Mouse (Mus musculus) MEL (cell line): ENCODE measurements around the gene Plcb1.
A peak's percentile ranks its signal among the peaks of the same experiment; 100 is the strongest.

ENCODE experiments used
- CTCF ChIP-seq, 3 experiments: IDR thresholded peaks in 2 of 3; conservative IDR thresholded peaks in 1 of 3; 2 replicates each; pipeline ENCODE4 v1.5.1; 2011 to 2012; ENCODE audit warnings: low read length in 3 of 3, low read depth in 2 of 3, mild to moderate bottlenecking in 2 of 3, improper control_type of control experiment in 1 of 3, inconsistent platforms in 1 of 3, mixed read lengths in 1 of 3, moderate library complexity in 1 of 3; ENCODE audit not compliant: control insufficient read depth in 1 of 3, insufficient read depth in 1 of 3, poor library complexity in 1 of 3, severe bottlenecking in 1 of 3
- MAX ChIP-seq: IDR thresholded peaks from 2 replicates; pipeline ENCODE4 v1.6.1; 2011; ENCODE audit warnings: low read length, improper control_type of control experiment
- MXI1 ChIP-seq: IDR thresholded peaks from 2 replicates; pipeline ENCODE4 v1.6.1; 2011; ENCODE audit warnings: mild to moderate bottlenecking, low read depth, low read length, improper control_type of control experiment
- MYC ChIP-seq: IDR thresholded peaks from 2 replicates; pipeline ENCODE4 v1.6.1; 2011; ENCODE audit warnings: low read depth, mild to moderate bottlenecking, low read length, improper control_type of control experiment, moderate library complexity
- NRF1 ChIP-seq: IDR thresholded peaks from 2 replicates; pipeline ENCODE4 v1.6.1; 2014; ENCODE audit warnings: low read depth, mild to moderate bottlenecking, inconsistent platforms, low read length, improper control_type of control experiment, moderate library complexity; ENCODE audit not compliant: poor library complexity, insufficient read depth, severe bottlenecking
- POLR2A ChIP-seq, 2 experiments: IDR thresholded peaks; 2 replicates each; pipeline ENCODE4 v1.6.1; 2011 to 2012; ENCODE audit warnings: low read length in 2 of 2, mild to moderate bottlenecking in 2 of 2, control low read depth in 1 of 2, improper control_type of control experiment in 1 of 2, low read depth in 1 of 2, moderate library complexity in 1 of 2; ENCODE audit not compliant: control insufficient read depth in 1 of 2, insufficient read depth in 1 of 2, poor library complexity in 1 of 2
- POLR2AphosphoS2 ChIP-seq: IDR thresholded peaks from 2 replicates; pipeline ENCODE4 v1.6.1; 2011; ENCODE audit warnings: low read length, improper control_type of control experiment
- TAL1 ChIP-seq: IDR thresholded peaks from 2 replicates; pipeline ENCODE4 v1.6.1; 2012; ENCODE audit warnings: mild to moderate bottlenecking, inconsistent platforms, low read length, moderate library complexity, mixed read lengths

DNA sequence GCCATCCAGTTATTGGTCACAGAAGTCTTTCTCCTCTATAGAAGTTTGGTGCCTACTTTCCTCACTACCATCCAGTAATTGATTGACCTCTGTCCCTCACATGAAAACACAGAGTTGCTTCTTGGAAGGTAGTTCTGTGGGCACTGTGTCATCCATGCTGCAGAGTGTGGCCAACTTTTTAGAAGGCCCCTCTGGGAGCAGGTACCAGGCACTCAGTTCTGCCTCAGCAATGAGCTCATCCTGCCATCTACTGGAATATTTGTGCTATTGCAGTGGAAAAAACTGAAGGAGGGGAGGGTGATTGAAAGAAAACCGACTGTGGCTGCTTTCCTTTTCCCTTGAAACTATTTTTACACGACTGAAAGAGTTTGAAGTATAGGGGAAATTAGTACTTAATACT, 542.9 kb downstream of the Plcb1 start:
- no peak for TF ChIP-seq POLR2A (IDR thresholded peaks at IDR 0.05; ENCODE audit: control insufficient read depth in 1 of 2, insufficient read depth in 1 of 2, low read depth in 1 of 2, low read length in 2 of 2, poor library complexity in 1 of 2)
- TF ChIP-seq MAX = no peak
- no peak for TF ChIP-seq NRF1
- TF ChIP-seq POLR2AphosphoS2 = no peak
- TF ChIP-seq MXI1 = no peak
- TF ChIP-seq CTCF (IDR thresholded peaks at IDR 0.05 in 2 of 3, conservative IDR thresholded peaks at IDR 0.05 in 1 of 3; ENCODE audit: control insufficient read depth in 1 of 3, insufficient read depth in 1 of 3, low read depth in 2 of 3, low read length in 3 of 3, poor library complexity in 1 of 3, severe bottlenecking in 1 of 3) = peak; percentile 58 to 75 (median 70)
- no peak for TF ChIP-seq MYC
- no peak for TF ChIP-seq TAL1
